Mouse (Mus musculus) liver, embryonic 14.5 days (tissue): ENCODE measurements around the gene Coro1b.

Source experiments
- CTCF ChIP-seq: IDR thresholded peaks from 2 replicates; pipeline ENCODE4 v1.5.1; 2016; ENCODE audit warnings: antibody characterized with exemption, low read depth, control low read depth
- EP300 ChIP-seq: IDR thresholded peaks from 2 replicates; pipeline ENCODE4 v1.6.1; 2016; ENCODE audit warnings: antibody characterized with exemption, low read depth

DNA sequence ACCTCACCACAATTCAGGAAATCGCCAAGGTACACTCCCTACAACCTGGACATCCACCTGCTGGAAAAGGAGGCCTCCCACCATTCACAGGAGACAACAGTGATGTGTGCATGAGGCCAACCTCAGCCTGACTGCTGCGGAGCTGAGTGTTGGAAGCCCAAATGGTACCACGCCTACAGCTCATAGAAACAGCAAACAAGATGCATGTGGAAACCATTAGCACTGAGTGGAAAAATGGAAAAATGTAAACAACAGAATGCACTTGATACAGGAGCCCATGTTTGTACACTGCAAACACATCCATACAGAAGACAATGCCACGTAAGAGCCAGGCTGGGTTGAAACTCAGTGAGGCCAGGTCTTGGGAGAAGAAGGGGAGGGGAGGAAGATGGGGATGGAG is 24.0 kb upstream of the Coro1b start:
- no peak for TF ChIP-seq CTCF
- TF ChIP-seq EP300 = no peak
